Mouse (Mus musculus) MEL (cell line): ENCODE measurements around the gene Ccdc85c.

Experiments used
- CTCF ChIP-seq, 3 experiments: IDR thresholded peaks in 2 of 3; conservative IDR thresholded peaks in 1 of 3; 2 replicates each; pipeline ENCODE4 v1.5.1; 2011 to 2012; ENCODE audit warnings: low read length in 3 of 3, low read depth in 2 of 3, mild to moderate bottlenecking in 2 of 3, improper control_type of control experiment in 1 of 3, inconsistent platforms in 1 of 3, mixed read lengths in 1 of 3, moderate library complexity in 1 of 3; ENCODE audit not compliant: control insufficient read depth in 1 of 3, insufficient read depth in 1 of 3, poor library complexity in 1 of 3, severe bottlenecking in 1 of 3
- MAX ChIP-seq: IDR thresholded peaks from 2 replicates; pipeline ENCODE4 v1.6.1; 2011; ENCODE audit warnings: low read length, improper control_type of control experiment

DNA sequence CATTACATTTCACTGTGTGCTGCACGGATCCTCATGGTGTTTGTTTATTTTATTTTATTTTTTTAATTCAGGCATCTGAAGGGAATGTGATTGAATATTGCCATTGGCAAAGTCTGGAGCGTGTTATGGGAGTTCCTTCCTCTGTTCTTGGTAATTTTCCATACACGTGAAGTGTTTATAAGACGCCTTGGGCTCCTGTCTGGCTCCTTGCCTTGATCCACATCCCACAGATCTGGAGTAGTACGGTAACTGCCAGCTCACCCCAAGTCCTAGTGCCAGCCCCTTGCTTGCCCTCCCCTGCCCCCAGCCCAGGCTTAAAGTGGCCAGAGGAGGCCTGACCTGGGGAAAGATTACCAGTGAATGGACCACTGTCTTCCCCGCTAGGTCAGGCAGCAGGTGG, 25.8 kb upstream of the Ccdc85c start:
- no peak for TF ChIP-seq CTCF (IDR thresholded peaks at IDR 0.05 in 2 of 3, conservative IDR thresholded peaks at IDR 0.05 in 1 of 3; ENCODE audit: control insufficient read depth in 1 of 3, insufficient read depth in 1 of 3, low read depth in 2 of 3, low read length in 3 of 3, poor library complexity in 1 of 3, severe bottlenecking in 1 of 3)
- no peak for TF ChIP-seq MAX
